Mouse (Mus musculus) intestine, embryonic 14.5 days (tissue): ENCODE data around the gene Zfp873. TPM values are rescaled to one million over a fixed set of nuclear protein-coding genes. Genes with fewer than 3 reads are reported as not detected.
A peak's percentile ranks its signal among the peaks of the same experiment; 100 is the strongest.
"Not testable (repeated sequence)": the region's sequence is repeated elsewhere in the genome, so short reads cannot be mapped to it uniquely, and the experiment has no call there.

Source experiments
- ATAC-seq: fragments of 200-750 bp; cut with Nextera tagmentation; replicated peaks from 2 replicates; pipeline ENCODE4 v1.8.0; 2017; ENCODE audit warnings: low read depth, moderate number of reproducible peaks, moderate TSS enrichment, moderate library complexity; ENCODE audit not compliant: low FRiP score, low TSS enrichment
- DNase-seq: peaks from one replicate; pipeline ENCODE4 v3.0.0-alpha.2; 2018; ENCODE audit warnings: low spot score
- H3K27ac ChIP-seq: fragments of 300-500 bp; sonication (generic); 2 replicates; pipeline ENCODE4 v1.5.1; 2014; ENCODE audit warnings: low read depth, mild to moderate bottlenecking, control low read depth
- H3K27me3 ChIP-seq: fragments of 300-500 bp; sonication (generic); replicated peaks from 2 replicates; pipeline ENCODE4 v1.6.1; 2014; ENCODE audit warnings: low read length, control low read depth; ENCODE audit not compliant: control insufficient read depth, insufficient read depth
- H3K36me3 ChIP-seq: fragments of 300-500 bp; sonication (generic); 2 replicates; pipeline ENCODE4 v1.6.1; 2014; ENCODE audit warnings: low read length, control low read depth; ENCODE audit not compliant: control insufficient read depth, insufficient read depth
- H3K4me1 ChIP-seq: fragments of 300-500 bp; sonication (generic); replicated peaks from 2 replicates; pipeline ENCODE4 v1.6.1; 2014; ENCODE audit warnings: low read length, control low read depth, mixed read lengths; ENCODE audit not compliant: control insufficient read depth, insufficient read depth
- H3K4me2 ChIP-seq: fragments of 300-500 bp; sonication (generic); 2 replicates; pipeline ENCODE4 v1.6.1; 2014; ENCODE audit warnings: low read length
- H3K4me3 ChIP-seq: fragments of 300-500 bp; sonication (generic); 2 replicates; pipeline ENCODE4 v1.5.1; 2014; ENCODE audit warnings: low read depth, low read length, control low read depth, mixed read lengths
- H3K9ac ChIP-seq: fragments of 300-500 bp; sonication (generic); 2 replicates; pipeline ENCODE4 v1.6.1; 2014; ENCODE audit warnings: mild to moderate bottlenecking, low read length
- H3K9me3 ChIP-seq: fragments of 300-500 bp; sonication (generic); 2 replicates; pipeline ENCODE4 v1.6.1; 2016; ENCODE audit warnings: low read length, control low read depth; ENCODE audit not compliant: control insufficient read depth
- WGBS: fragments of 180-500 bp; shearing (Covaris S2); extraction: QIAGEN DNeasy Blood & Tissue Kit; methylation state at CpG from one replicate; pipeline ENCODE4 v1.1.7; 2014; 5-methylcytosine and 5-hydroxymethylcytosine counted together
- polyA plus RNA-seq: library from polyadenylated mRNA; unstranded; fragments of >200 nt; fragmentation: Nextera tagmentation; extraction: Ambion mirVana; gene quantifications from 2 replicates; pipeline ENCODE4 v1.2.1, GENCODE M21; 2014

Zfp873 gene
- 13.4 and 14.6 TPM in 2 replicates for polyA plus RNA-seq

- ATAC-seq (peak; percentile 100), DNase-seq (peak; percentile 95)
- Histone ChIP-seq H3K4me2 (peak within 1 kb of the TSS; percentile 52), H3K27me3 (no peaks in the 10 kb centered on the region), H3K9ac (peak within 1 kb of the TSS; percentile 66), H3K27ac (peak within 1 kb of the TSS; percentile 87), H3K9me3 (peaks cover 26% of the 10 kb centered on the region), H3K4me3 (peak within 1 kb of the TSS; percentile 46), H3K36me3 (no peaks in the 10 kb centered on the region), H3K4me1 (no peaks in the 10 kb centered on the region)
- WGBS: 13% methylated on average over 35 of the region's 35 CpGs
Measured at GRCm38 (mm10) chr10:82047597-82048459, at the start of gene Zfp873. TSS of gene Zfp873 (plus strand) at chr10:82048123.

GRCm38 (mm10) chr10:82003209-82003608 lies 44.7 kb upstream of the Zfp873 start:
- DNase-seq: not testable (repeated sequence)
- 100% methylated on average over 1 of the region's 1 CpGs for WGBS
- H3K9me3 ChIP-seq: peaks cover 11% of the 10 kb centered on the region; the same call in 1 of the 2 replicates

GRCm38 (mm10) chr10:82004822-82005221 lies 43.1 kb upstream of the Zfp873 start:
- not testable (repeated sequence) for H3K9ac ChIP-seq, H3K27me3 ChIP-seq, H3K4me3 ChIP-seq, H3K4me2 ChIP-seq, H3K27ac ChIP-seq, DNase-seq, ATAC-seq, H3K36me3 ChIP-seq, H3K4me1 ChIP-seq
- 48% methylated on average over 1 of the region's 2 CpGs for WGBS
- peaks cover 11% of the 10 kb centered on the region; the same call in 1 of the 2 replicates for H3K9me3 ChIP-seq

More at GRCm38 (mm10) chr10:82003209-82003608, 44.7 kb upstream of the Zfp873 start:
- H3K4me1 ChIP-seq, H3K4me3 ChIP-seq, H3K27ac ChIP-seq, ATAC-seq, H3K27me3 ChIP-seq, H3K4me2 ChIP-seq, H3K9ac ChIP-seq, H3K36me3 ChIP-seq: not testable (repeated sequence)

DNA sequence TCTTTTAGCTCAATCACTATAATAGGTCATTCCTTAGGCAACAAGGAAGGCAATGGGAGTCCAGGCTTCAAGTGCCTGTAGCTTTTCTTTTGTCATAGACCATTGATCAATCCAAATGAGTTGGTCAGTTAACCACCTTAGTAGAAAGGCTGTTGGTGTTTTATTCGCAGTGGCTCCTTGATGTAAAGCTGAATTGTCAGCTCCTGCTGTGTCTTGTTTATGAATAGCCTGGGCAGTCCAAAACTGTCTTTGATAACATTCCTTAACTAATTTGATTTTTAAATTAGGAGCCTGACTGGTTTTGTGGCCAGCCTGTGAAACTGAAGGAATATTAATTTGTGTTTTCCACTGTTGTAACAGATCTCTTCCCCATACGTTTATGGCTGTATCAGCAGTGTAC lies 5.7 kb upstream of the Zfp873 start:
- H3K4me1 ChIP-seq: no peaks in the 10 kb centered on the region
- ATAC-seq (no peak), DNase-seq (no peak)
- 58% methylated on average over 2 of the region's 2 CpGs for WGBS
- H3K9me3 ChIP-seq: no peaks in the 10 kb centered on the region; the same call in 1 of the 2 replicates
- H3K4me3 ChIP-seq: no peak overlapping the region
- H3K36me3 ChIP-seq: no peaks in the 10 kb centered on the region
- H3K4me2 ChIP-seq: no peak overlapping the region
- no peak overlapping the region for H3K9ac ChIP-seq
- H3K27ac ChIP-seq: no peak overlapping the region
- no peaks in the 10 kb centered on the region for H3K27me3 ChIP-seq

GRCm38 (mm10) chr10:82046603-82047002 lies 1.3 kb upstream of the Zfp873 start:
- no peak overlapping the region for H3K27ac ChIP-seq
- H3K36me3 ChIP-seq: no peaks in the 10 kb centered on the region
- WGBS: 85% methylated on average over 3 of the region's 3 CpGs
- H3K4me2 ChIP-seq: no peak overlapping the region
- ATAC-seq (no peak), DNase-seq (no peak)
- H3K27me3 ChIP-seq: no peaks in the 10 kb centered on the region
- no peak overlapping the region for H3K4me3 ChIP-seq
- H3K9me3 ChIP-seq: peaks cover 21% of the 10 kb centered on the region
- no peak overlapping the region for H3K9ac ChIP-seq
- H3K4me1 ChIP-seq: no peaks in the 10 kb centered on the region

GRCm38 (mm10) chr10:82048460-82048804 lies 509 bp downstream of the Zfp873 start:
- H3K9me3 ChIP-seq: peaks cover 32% of the 10 kb centered on the region
- ATAC-seq, H3K36me3 ChIP-seq, H3K27me3 ChIP-seq, DNase-seq, H3K4me1 ChIP-seq: not testable (repeated sequence)
- H3K4me2 ChIP-seq: peak overlapping the region; percentile 52
- H3K9ac ChIP-seq: peak overlapping the region; percentile 66
- peak overlapping the region; percentile 46 for H3K4me3 ChIP-seq
- peak overlapping the region; percentile 87; the same call in 1 of the 2 replicates for H3K27ac ChIP-seq
- WGBS: 22% methylated on average over 10 of the region's 10 CpGs

DNA sequence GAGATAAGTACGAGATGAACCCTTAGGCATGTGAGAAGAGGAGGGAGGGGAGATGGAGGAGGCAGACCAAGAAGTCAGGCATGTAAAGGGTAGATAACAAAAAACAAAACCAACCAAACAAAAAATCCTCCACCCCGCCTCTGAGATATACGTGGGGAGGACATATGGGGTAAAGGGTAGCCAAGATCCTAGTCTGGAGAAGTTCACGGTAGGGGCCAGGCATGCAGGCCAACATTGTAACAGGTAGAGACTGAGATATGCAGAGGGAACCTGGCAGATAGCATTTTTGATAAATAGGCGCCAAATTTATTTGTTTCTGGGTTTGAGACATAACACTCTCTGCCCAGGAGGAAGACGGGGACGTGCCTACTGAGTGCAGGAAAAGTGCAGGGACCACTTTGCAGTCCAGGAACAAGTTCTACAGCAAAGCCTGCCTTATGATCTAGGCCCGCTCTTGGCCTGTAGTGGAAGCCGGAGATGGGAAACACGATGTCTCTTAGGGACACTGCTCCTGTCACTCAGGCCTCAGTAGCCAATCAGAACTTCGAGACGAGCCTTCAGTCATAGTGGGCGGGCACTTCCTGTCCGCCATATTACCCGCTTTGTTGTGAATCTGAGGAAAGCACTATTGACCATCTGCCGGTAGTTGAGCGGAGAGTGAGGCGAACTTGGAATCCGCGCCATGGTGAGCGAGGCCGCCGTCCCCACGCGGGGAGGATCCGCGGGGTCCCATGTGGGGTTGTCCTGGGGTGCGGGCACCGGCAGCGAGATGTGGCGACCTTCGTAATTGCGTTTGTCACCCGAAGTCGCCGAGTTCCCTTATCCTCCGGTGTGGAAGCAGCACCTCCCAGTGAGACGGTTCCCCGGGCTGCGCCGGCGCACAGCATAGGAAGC lies 35.1 kb downstream of the Zfp873 start, which contains the start of gene BC024063:
TSS of gene BC024063 (plus strand) at position 626 of the 894 bp plus-strand sequence.
- not testable (repeated sequence) for H3K4me1 ChIP-seq, H3K27me3 ChIP-seq

DNA sequence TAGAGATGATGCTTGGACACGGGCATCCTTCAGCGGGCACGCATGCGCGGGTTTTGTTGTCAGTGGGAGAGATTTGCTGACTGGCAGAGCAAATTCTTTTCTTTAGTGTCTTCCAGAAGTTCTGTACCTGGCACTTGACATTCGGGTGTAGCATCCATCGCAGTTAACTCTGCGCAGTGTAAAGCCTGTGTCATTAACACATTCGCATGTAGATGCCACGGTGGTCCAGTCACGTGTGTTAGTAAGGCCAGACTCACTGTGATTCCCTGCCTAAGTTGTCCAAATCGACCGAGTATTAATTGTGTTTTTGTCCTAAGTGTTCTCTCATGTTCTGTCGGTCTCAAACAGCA lies 35.7 kb downstream of the Zfp873 start:
- Histone ChIP-seq H3K9ac (peak overlapping the region; percentile 56; the same call in 1 of the 2 replicates), H3K4me3 (peak overlapping the region; percentile 49), H3K4me2 (peak overlapping the region; percentile 46)
- 24% methylated on average over 11 of the region's 14 CpGs for WGBS
- H3K27me3 ChIP-seq, H3K27ac ChIP-seq, DNase-seq, H3K4me1 ChIP-seq, ATAC-seq, H3K36me3 ChIP-seq, H3K9me3 ChIP-seq: not testable (repeated sequence)

More for the DNA sequence above, 35.1 kb downstream of the Zfp873 start, which contains the start of gene BC024063:
- not testable (repeated sequence) for H3K36me3 ChIP-seq, H3K9me3 ChIP-seq
- Histone ChIP-seq H3K4me2 (peak within 1 kb of the TSS; percentile 46), H3K27ac (peak within 1 kb of the TSS; percentile 83), H3K9ac (peak within 1 kb of the TSS; percentile 56; the same call in 1 of the 2 replicates), H3K4me3 (peak within 1 kb of the TSS; percentile 49)
- DNase-seq (peak; percentile 88), ATAC-seq (peak; percentile 99)
- 16% methylated on average over 42 of the region's 42 CpGs for WGBS
